Mouse (Mus musculus) telencephalon, adult 2 months (tissue): ENCODE results near the gene Ttc9b.
A peak's percentile ranks its signal among the peaks of the same experiment; 100 is the strongest.

Source experiments
- DNase-seq: peaks from one replicate; pipeline ENCODE4 v3.0.0-alpha.2; 2011; ENCODE audit warnings: low read depth, low spot score

Ttc9b gene

GRCm38 (mm10) chr7:27687836-27688235, 34.1 kb downstream of the Ttc9b start:
- no peak for DNase-seq

GRCm38 (mm10) chr7:27688246-27688788, 34.6 kb downstream of the Ttc9b start:
- DNase-seq = no peak

- peak; percentile 99 for DNase-seq
Observed at GRCm38 (mm10) chr7:27688815-27689612, 35.3 kb downstream of the Ttc9b start, which contains the start of gene Zfp607b. Zfp607b (plus strand) TSS chr7:27689340.

- no peak for DNase-seq
Observed at GRCm38 (mm10) chr7:27691076-27691475, 37.4 kb downstream of the Ttc9b start.

- DNase-seq = no peak
Observed at GRCm38 (mm10) chr7:27696711-27697110, 43.0 kb downstream of the Ttc9b start.
